Mouse (Mus musculus): ENCODE data around the gene Ankrd28. TPM values are rescaled to one million over a fixed set of nuclear protein-coding genes. Genes with fewer than 3 reads are reported as not detected.
A peak's percentile ranks its signal among the peaks of the same experiment; 100 is the strongest.

Gene Ankrd28
- polyA plus RNA-seq, 1 experiment from 2014 or later = 4.1 TPM

- 18% methylated on average over 5 of the region's 5 CpGs for WGBS
- H3K9me3 ChIP-seq (replicated peaks) = no peaks in the 10 kb centered on the region
- H3K27ac ChIP-seq = peak overlapping the region; percentile 95
- no peak overlapping the region for H3K9ac ChIP-seq
- H3K27me3 ChIP-seq = no peaks in the 10 kb centered on the region
- H3K4me3 ChIP-seq = no peak overlapping the region
- H3K4me1 ChIP-seq (replicated peaks) = peaks cover 56% of the 10 kb centered on the region
- ATAC-seq (replicated peaks; ENCODE audit: insufficient number of reproducible peaks, insufficient read depth, low FRiP score, low read depth) = no peak
- no peaks in the 10 kb centered on the region for H3K36me3 ChIP-seq
- H3K4me2 ChIP-seq = no peak overlapping the region
These were observed 173.4 kb downstream of the Ankrd28 start for GRCm38 (mm10) chr14:31656857-31657645.

GRCm38 (mm10) chr14:31656386-31656785 is 174.1 kb downstream of the Ankrd28 start:
- no peaks in the 10 kb centered on the region for H3K36me3 ChIP-seq
- H3K27ac ChIP-seq = no peak overlapping the region
- no peak for ATAC-seq (replicated peaks; ENCODE audit: insufficient number of reproducible peaks, insufficient read depth, low FRiP score, low read depth)
- 65% methylated on average over 7 of the region's 7 CpGs for WGBS
- H3K4me3 ChIP-seq = no peak overlapping the region
- H3K9me3 ChIP-seq (replicated peaks) = no peaks in the 10 kb centered on the region
- H3K27me3 ChIP-seq = no peaks in the 10 kb centered on the region
- peaks cover 53% of the 10 kb centered on the region for H3K4me1 ChIP-seq (replicated peaks)
- H3K9ac ChIP-seq = no peak overlapping the region
- no peak overlapping the region for H3K4me2 ChIP-seq

GRCm38 (mm10) chr14:31655406-31655805 is 175.0 kb downstream of the Ankrd28 start:
- H3K4me1 ChIP-seq (replicated peaks) = peaks cover 44% of the 10 kb centered on the region
- WGBS = 79% methylated on average over 14 of the region's 14 CpGs

GRCm38 (mm10) chr14:31654816-31655215 is 175.6 kb downstream of the Ankrd28 start:
- Histone ChIP-seq H3K9ac (no peak overlapping the region), H3K9me3 (replicated peaks) (no peaks in the 10 kb centered on the region), H3K27ac (no peak overlapping the region), H3K4me2 (no peak overlapping the region), H3K36me3 (no peaks in the 10 kb centered on the region), H3K4me3 (no peak overlapping the region), H3K4me1 (replicated peaks) (peaks cover 39% of the 10 kb centered on the region), H3K27me3 (no peaks in the 10 kb centered on the region)
- no peak for ATAC-seq (replicated peaks; ENCODE audit: insufficient number of reproducible peaks, insufficient read depth, low FRiP score, low read depth)
- WGBS = 83% methylated on average over 5 of the region's 5 CpGs

More at GRCm38 (mm10) chr14:31655406-31655805, 175.0 kb downstream of the Ankrd28 start:
- H3K27me3 ChIP-seq = no peaks in the 10 kb centered on the region
- H3K9me3 ChIP-seq (replicated peaks) = no peaks in the 10 kb centered on the region
- H3K4me3 ChIP-seq = no peak overlapping the region
- no peak overlapping the region for H3K4me2 ChIP-seq
- ATAC-seq (replicated peaks; ENCODE audit: insufficient number of reproducible peaks, insufficient read depth, low FRiP score, low read depth) = no peak
- no peaks in the 10 kb centered on the region for H3K36me3 ChIP-seq
- no peak overlapping the region for H3K9ac ChIP-seq
- no peak overlapping the region for H3K27ac ChIP-seq

- H3K4me2 ChIP-seq = no peak overlapping the region
- H3K4me3 ChIP-seq = no peak overlapping the region
- no peak overlapping the region for H3K27ac ChIP-seq
- no peaks in the 10 kb centered on the region for H3K36me3 ChIP-seq
- H3K9ac ChIP-seq = no peak overlapping the region
- no peaks in the 10 kb centered on the region for H3K27me3 ChIP-seq
- 55% methylated on average over 14 of the region's 14 CpGs for WGBS
- H3K4me1 ChIP-seq (replicated peaks) = peaks cover 27% of the 10 kb centered on the region
- H3K9me3 ChIP-seq (replicated peaks) = no peaks in the 10 kb centered on the region
- ATAC-seq (replicated peaks; ENCODE audit: insufficient number of reproducible peaks, insufficient read depth, low FRiP score, low read depth) = no peak; the same call in 1 of the 2 replicates
These were observed 177.2 kb downstream of the Ankrd28 start for GRCm38 (mm10) chr14:31653101-31653875.

- Histone ChIP-seq H3K27me3 (no peaks in the 10 kb centered on the region), H3K36me3 (no peaks in the 10 kb centered on the region), H3K4me1 (replicated peaks) (peaks cover 21% of the 10 kb centered on the region), H3K9me3 (replicated peaks) (no peaks in the 10 kb centered on the region), H3K9ac (no peak overlapping the region), H3K4me3 (no peak overlapping the region), H3K27ac (no peak overlapping the region), H3K4me2 (no peak overlapping the region)
- no peak for ATAC-seq (replicated peaks; ENCODE audit: insufficient number of reproducible peaks, insufficient read depth, low FRiP score, low read depth)
- 90% methylated on average over 1 of the region's 1 CpGs for WGBS
These were observed 177.8 kb downstream of the Ankrd28 start for GRCm38 (mm10) chr14:31652624-31653023.

- Histone ChIP-seq H3K4me1 (replicated peaks) (peaks cover 16% of the 10 kb centered on the region), H3K9me3 (replicated peaks) (no peaks in the 10 kb centered on the region), H3K36me3 (no peaks in the 10 kb centered on the region), H3K4me2 (no peak overlapping the region), H3K27me3 (no peaks in the 10 kb centered on the region), H3K27ac (no peak overlapping the region), H3K4me3 (no peak overlapping the region), H3K9ac (no peak overlapping the region)
- no peak for ATAC-seq (replicated peaks; ENCODE audit: insufficient number of reproducible peaks, insufficient read depth, low FRiP score, low read depth)
- 44% methylated on average over 5 of the region's 5 CpGs for WGBS
These were observed 178.3 kb downstream of the Ankrd28 start for GRCm38 (mm10) chr14:31652106-31652505.

- WGBS = 64% methylated on average over 7 of the region's 7 CpGs
- no peaks in the 10 kb centered on the region for H3K27me3 ChIP-seq
- H3K4me2 ChIP-seq = no peak overlapping the region
- H3K27ac ChIP-seq = no peak overlapping the region
- H3K36me3 ChIP-seq = no peaks in the 10 kb centered on the region
- H3K9me3 ChIP-seq (replicated peaks) = no peaks in the 10 kb centered on the region
- peaks cover 13% of the 10 kb centered on the region for H3K4me1 ChIP-seq (replicated peaks)
- ATAC-seq (replicated peaks; ENCODE audit: insufficient number of reproducible peaks, insufficient read depth, low FRiP score, low read depth) = no peak
- H3K9ac ChIP-seq = no peak overlapping the region
- no peak overlapping the region for H3K4me3 ChIP-seq
These were observed 179.2 kb downstream of the Ankrd28 start for GRCm38 (mm10) chr14:31651206-31651605.

- WGBS = 96% methylated on average over 3 of the region's 3 CpGs
These were observed 180.1 kb downstream of the Ankrd28 start for GRCm38 (mm10) chr14:31650347-31650746.

More at GRCm38 (mm10) chr14:31650347-31650746, 180.1 kb downstream of the Ankrd28 start:
- Histone ChIP-seq H3K4me1 (replicated peaks) (peaks cover 13% of the 10 kb centered on the region), H3K4me2 (no peak overlapping the region), H3K27me3 (no peaks in the 10 kb centered on the region), H3K9ac (no peak overlapping the region), H3K4me3 (no peak overlapping the region), H3K36me3 (no peaks in the 10 kb centered on the region), H3K27ac (no peak overlapping the region), H3K9me3 (replicated peaks) (no peaks in the 10 kb centered on the region)
- ATAC-seq (replicated peaks; ENCODE audit: insufficient number of reproducible peaks, insufficient read depth, low FRiP score, low read depth) = no peak

Data from heart, embryonic 15.5 days (tissue).